Mouse (Mus musculus) liver, embryonic 16.5 days (tissue): ENCODE measurements around the gene Aldh1a2. TPM values are rescaled to one million over a fixed set of nuclear protein-coding genes. Genes with fewer than 3 reads are reported as not detected.

Experiments
- ATAC-seq: fragments of 200-750 bp; cut with Nextera tagmentation; 2 replicates; pipeline ENCODE4 v1.8.0; 2017; ENCODE audit warnings: low read depth, mild to moderate bottlenecking, moderate number of reproducible peaks, moderate library complexity
- H3K27ac ChIP-seq: fragments of 300-500 bp; sonication (generic); 2 replicates; pipeline ENCODE4 v1.5.1; 2014; ENCODE audit warnings: mild to moderate bottlenecking, low read length
- H3K27me3 ChIP-seq: fragments of 300-500 bp; sonication (generic); 2 replicates; pipeline ENCODE4 v1.6.1; 2014; ENCODE audit warnings: low read depth, low read length, mixed read lengths; ENCODE audit not compliant: control insufficient read depth, insufficient read depth
- H3K36me3 ChIP-seq: fragments of 300-500 bp; sonication (generic); 2 replicates; pipeline ENCODE4 v1.6.1; 2014; ENCODE audit warnings: mild to moderate bottlenecking; ENCODE audit not compliant: control insufficient read depth, insufficient read depth
- H3K4me1 ChIP-seq: fragments of 300-500 bp; sonication (generic); 2 replicates; pipeline ENCODE4 v1.6.1; 2014; ENCODE audit warnings: low read depth, low read length, mixed read lengths; ENCODE audit not compliant: control insufficient read depth
- H3K4me2 ChIP-seq: fragments of 300-500 bp; sonication (generic); 2 replicates; pipeline ENCODE4 v1.6.1; 2014; ENCODE audit warnings: low read depth, low read length, mixed read lengths
- H3K4me3 ChIP-seq: fragments of 300-500 bp; sonication (generic); 2 replicates; pipeline ENCODE4 v1.5.1; 2014; ENCODE audit warnings: low read depth, mild to moderate bottlenecking, low read length
- H3K9ac ChIP-seq: fragments of 300-500 bp; sonication (generic); 2 replicates; pipeline ENCODE4 v1.6.1; 2014; ENCODE audit warnings: low read depth, low read length
- H3K9me3 ChIP-seq: fragments of 300-500 bp; sonication (generic); replicated peaks from 2 replicates; pipeline ENCODE4 v1.6.1; 2016; ENCODE audit warnings: low read length; ENCODE audit not compliant: control insufficient read depth
- WGBS: fragments of 180-500 bp; shearing (Covaris S2); extraction: QIAGEN DNeasy Blood & Tissue Kit; methylation state at CpG from one replicate; pipeline ENCODE4 v1.1.7; 2014; ENCODE audit not compliant: insufficient replicate concordance; 5-methylcytosine and 5-hydroxymethylcytosine counted together
- polyA plus RNA-seq: library from polyadenylated mRNA; unstranded; fragments of >200 nt; fragmentation: Nextera tagmentation; extraction: Ambion mirVana; gene quantifications from 2 replicates; pipeline ENCODE4 v1.2.1, GENCODE M21; 2015

The Aldh1a2 gene
- polyA plus RNA-seq, 1 experiment from 2014 or later, result 1.6 TPM

DNA sequence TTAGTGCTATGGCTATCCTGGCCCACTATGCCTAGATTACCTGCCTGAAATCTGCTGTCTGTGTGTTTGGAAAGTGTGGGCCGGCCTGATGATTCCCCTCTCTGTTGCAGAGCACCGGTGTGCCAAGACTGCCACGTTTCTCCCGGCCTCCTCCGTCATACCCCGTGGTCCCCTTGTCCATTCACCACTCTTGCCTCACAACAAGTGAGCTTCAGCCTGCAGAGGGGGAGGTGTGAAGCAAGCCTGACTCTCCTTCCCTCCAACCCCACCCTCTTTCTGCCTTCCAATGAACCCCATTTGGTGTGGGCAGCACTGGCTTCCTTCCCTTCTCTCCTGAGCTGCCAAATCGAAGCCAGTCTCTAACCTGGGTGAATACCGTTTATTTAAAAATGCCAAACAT lies 79.9 kb downstream of the Aldh1a2 start:
- WGBS, result 46% methylated on average over 8 of the region's 8 CpGs
- H3K9me3 ChIP-seq, result no peaks in the 10 kb centered on the region
- H3K4me1 ChIP-seq, result no peaks in the 10 kb centered on the region
- H3K27ac ChIP-seq, result no peak overlapping the region
- H3K27me3 ChIP-seq, result no peaks in the 10 kb centered on the region
- no peak for ATAC-seq
- H3K36me3 ChIP-seq, result no peaks in the 10 kb centered on the region
- H3K4me3 ChIP-seq, result no peak overlapping the region
- no peak overlapping the region for H3K4me2 ChIP-seq
- no peak overlapping the region for H3K9ac ChIP-seq

DNA sequence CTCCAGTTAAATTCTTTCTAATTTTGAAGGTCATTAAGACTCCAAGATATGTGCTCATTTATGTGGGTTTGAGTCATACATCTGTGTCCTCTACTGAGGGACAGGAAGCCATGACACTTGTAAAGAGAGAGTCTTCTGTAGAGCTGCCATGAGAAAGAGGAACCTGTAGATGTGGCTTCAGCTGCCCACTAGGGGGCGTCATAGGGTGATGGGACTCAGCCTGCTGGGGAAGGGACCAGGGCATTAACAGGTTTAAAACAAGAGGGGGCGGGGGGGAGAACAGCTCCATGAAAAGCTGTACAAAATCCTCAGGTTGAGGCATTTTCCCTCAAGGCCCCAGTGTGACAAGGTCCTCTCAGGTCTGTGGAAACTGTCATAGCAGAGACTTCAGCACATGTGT lies 88.0 kb downstream of the Aldh1a2 start:
- ATAC-seq, result no peak
- H3K4me3 ChIP-seq, result no peak overlapping the region
- H3K27ac ChIP-seq, result no peak overlapping the region
- H3K9ac ChIP-seq, result no peak overlapping the region
- no peaks in the 10 kb centered on the region for H3K4me1 ChIP-seq
- H3K27me3 ChIP-seq, result no peaks in the 10 kb centered on the region
- WGBS, result 35% methylated on average over 2 of the region's 2 CpGs
- no peak overlapping the region for H3K4me2 ChIP-seq
- H3K9me3 ChIP-seq, result no peaks in the 10 kb centered on the region
- H3K36me3 ChIP-seq, result no peaks in the 10 kb centered on the region

DNA sequence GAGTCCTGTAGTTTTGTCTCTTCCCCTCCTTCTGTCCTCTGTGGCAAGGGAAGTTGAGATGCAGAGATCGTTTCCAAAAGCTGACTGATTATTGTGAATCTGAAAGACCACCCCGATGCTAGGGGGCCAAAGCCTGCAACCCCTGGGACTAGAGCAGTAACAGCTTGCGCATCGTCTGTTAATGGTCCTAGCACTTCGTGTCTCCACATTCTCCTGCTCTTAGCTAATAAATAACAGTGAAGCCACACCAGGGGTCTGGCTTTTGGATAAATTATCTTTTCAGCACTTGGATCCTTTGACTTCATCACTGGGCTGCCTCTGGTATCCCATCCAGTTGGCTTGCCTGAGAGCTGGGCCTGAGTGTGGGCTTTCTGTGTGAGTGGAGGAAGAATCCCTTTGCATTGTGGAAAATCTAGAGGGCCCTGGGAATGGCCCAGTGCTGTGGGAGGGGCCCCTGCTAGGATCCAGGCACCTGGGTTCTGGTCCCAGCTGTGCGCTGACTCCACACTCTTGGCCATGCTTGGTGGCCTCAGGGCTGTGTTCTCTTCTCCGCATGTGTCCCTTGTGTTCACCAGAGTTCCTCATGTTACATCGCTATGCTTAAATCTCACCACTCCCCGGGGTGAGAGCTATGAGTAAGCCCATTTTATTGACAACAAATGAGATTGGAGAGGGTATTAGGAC lies 91.7 kb downstream of the Aldh1a2 start:
- Histone ChIP-seq H3K9ac (no peak overlapping the region), H3K27ac (no peak overlapping the region), H3K4me1 (no peaks in the 10 kb centered on the region), H3K27me3 (no peaks in the 10 kb centered on the region), H3K9me3 (no peaks in the 10 kb centered on the region), H3K36me3 (no peaks in the 10 kb centered on the region), H3K4me3 (no peak overlapping the region), H3K4me2 (no peak overlapping the region)
- 59% methylated on average over 9 of the region's 9 CpGs for WGBS
- ATAC-seq, result no peak

DNA sequence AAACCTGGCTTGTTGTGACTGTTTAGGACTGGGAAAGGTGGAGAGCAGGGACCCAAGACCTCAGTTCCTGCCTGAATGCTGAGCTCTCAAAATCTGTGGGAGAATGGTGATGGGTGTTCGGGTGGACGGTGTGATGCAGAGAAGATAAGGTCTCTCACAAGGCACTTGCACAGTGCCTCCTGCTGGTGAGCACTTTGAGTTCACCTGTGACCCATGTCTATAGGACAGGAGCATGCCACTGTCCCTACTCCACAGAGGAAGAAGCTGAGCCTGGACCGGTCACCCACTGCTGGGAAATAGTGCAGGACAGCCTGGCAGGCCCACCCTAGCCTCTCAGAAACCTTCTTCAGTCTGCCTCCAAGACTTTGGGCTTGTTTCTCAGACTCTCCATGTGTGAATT lies 100.4 kb downstream of the Aldh1a2 start:
- Histone ChIP-seq H3K4me2 (no peak overlapping the region), H3K4me3 (no peak overlapping the region), H3K9me3 (no peaks in the 10 kb centered on the region), H3K27me3 (no peaks in the 10 kb centered on the region), H3K27ac (no peak overlapping the region), H3K36me3 (no peaks in the 10 kb centered on the region), H3K4me1 (0 out of 2 replicates have a peak, but pooled peaks cover 2% of the 10 kb centered on the region), H3K9ac (no peak overlapping the region)
- ATAC-seq, result no peak
- WGBS, result 58% methylated on average over 3 of the region's 3 CpGs

DNA sequence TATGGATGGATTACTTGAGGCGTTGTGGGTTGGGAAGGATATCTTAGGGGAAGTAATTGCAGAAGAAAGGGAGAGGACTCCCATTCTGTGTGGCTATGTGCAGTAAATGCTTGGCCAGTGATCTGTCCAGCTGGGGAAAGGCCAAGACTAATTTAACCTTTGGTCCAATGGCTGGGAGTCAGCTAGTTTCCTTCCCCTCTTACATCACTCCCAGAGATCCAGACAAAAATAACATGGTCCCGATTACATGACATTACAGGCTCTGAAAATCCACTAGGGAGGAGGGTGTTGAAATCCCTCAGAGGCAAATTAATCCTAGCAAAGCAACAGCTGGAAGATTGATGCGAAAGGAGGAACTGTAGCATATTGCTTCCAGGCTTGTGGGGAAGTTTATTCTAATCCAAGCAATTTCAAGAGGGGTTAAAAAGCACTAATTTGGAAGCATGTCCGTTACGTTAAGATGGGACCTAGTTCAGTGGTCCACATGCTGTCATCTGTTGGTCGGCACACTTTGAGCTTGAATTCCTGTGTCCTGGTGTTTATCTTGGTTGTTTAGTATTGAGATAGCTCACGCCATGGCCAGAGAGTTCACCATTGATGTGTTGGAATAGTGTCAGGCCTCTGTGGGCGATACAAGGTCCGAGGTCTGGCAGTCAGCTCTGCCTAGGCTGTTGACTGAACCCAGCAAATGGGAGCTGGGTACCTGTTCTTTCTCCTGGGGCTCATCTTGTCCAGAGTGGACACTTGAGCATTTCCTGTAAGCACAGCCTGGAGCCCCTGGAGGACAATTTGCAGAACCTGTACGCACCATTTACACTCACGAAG lies 101.7 kb downstream of the Aldh1a2 start:
- 57% methylated on average over 11 of the region's 11 CpGs for WGBS
- Histone ChIP-seq H3K4me1 (0 out of 2 replicates have a peak, but pooled peaks cover 2% of the 10 kb centered on the region), H3K4me2 (no peak overlapping the region), H3K9ac (no peak overlapping the region), H3K36me3 (no peaks in the 10 kb centered on the region), H3K27me3 (no peaks in the 10 kb centered on the region), H3K27ac (no peak overlapping the region), H3K4me3 (no peak overlapping the region), H3K9me3 (no peaks in the 10 kb centered on the region)
- peak; percentile 62 for ATAC-seq

DNA sequence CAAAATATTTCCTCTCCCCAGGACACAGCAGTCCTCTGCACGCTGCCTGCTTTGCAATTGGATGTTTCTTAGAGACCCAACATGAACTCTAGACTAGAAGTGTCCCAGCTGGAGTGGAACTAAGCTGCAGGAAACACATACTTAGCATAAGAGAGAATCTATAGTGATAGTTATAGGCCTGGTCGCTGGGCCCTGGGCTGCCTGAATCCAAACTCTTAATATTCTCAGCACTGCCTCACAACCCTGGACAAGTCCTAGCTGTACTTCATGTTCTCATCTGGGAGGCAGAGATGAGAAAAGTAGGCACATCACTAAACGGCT lies 102.3 kb downstream of the Aldh1a2 start:
- Histone ChIP-seq H3K4me1 (0 out of 2 replicates have a peak, but pooled peaks cover 2% of the 10 kb centered on the region), H3K27me3 (no peaks in the 10 kb centered on the region), H3K4me3 (no peak overlapping the region), H3K9me3 (no peaks in the 10 kb centered on the region), H3K27ac (no peak overlapping the region), H3K36me3 (no peaks in the 10 kb centered on the region), H3K4me2 (no peak overlapping the region), H3K9ac (no peak overlapping the region)
- ATAC-seq, result no peak
- WGBS, result 44% methylated on average over 3 of the region's 3 CpGs

DNA sequence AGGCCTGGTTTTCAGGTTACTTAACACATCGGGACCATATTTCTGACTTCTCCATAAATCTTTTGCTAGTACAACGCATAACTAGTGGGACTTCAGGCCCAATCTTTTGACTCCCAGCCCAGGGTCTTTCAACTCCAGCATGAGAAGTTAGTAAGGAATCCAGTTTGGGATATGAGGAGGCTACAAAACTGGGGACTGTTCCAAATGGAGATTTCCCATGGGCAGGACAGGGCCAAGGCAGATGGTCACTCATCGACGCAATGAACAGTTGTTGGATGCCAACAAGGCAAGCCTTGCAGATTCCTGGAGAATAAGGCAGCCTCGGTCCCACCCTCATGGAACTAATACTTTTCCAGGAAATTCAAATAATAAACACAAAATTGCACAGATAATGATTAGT lies 104.2 kb downstream of the Aldh1a2 start:
- 79% methylated on average over 5 of the region's 5 CpGs for WGBS
- H3K9ac ChIP-seq, result no peak overlapping the region
- no peaks in the 10 kb centered on the region for H3K9me3 ChIP-seq
- H3K4me2 ChIP-seq, result no peak overlapping the region
- no peak overlapping the region for H3K27ac ChIP-seq
- no peaks in the 10 kb centered on the region for H3K36me3 ChIP-seq
- ATAC-seq, result no peak
- H3K27me3 ChIP-seq, result no peaks in the 10 kb centered on the region
- no peak overlapping the region for H3K4me3 ChIP-seq
- 0 out of 2 replicates have a peak, but pooled peaks cover 2% of the 10 kb centered on the region for H3K4me1 ChIP-seq

DNA sequence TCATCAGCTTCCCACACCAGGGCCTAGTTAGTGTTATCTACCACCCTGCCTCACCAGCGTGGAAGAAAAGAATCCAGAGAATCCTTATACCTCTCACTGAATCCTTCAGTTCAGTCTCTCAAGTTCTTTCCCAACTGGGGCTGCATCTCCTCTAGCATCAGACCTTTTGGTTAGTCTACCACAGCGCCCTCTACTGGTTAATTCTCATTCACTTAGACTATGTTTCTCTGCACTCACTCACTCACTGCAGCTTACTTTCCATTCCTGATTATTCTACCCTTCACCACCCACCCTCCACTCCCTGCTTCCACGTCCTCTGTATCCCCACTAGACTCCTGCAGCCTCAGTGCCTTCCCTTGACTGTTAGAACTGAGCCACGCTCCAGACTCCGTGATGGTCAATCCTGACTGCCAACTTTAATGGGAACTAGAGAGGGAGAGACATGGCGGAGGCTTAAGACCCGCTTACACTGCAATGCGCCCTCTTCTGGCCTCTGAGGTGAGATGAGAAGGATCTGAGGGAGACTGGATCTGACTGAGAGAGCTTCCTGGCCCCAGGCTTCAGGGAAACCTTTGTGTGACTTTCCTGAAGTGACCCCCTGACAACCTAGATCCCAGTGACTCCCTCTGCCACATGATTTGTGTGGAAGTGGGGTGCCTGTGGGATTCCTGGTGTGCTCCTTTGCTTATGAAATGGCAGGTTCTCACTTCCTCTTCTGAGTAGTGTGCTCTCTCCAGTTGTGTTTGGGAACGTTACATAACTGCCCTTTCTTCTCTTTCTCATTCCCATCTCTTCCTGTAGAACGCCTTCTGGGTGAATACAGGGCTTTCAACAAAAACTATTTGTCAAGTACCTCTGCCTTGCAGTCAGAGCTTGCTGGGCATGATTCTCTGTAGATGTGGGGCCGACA lies 104.9 kb downstream of the Aldh1a2 start:
- Histone ChIP-seq H3K36me3 (no peaks in the 10 kb centered on the region), H3K9ac (no peak overlapping the region), H3K4me2 (no peak overlapping the region), H3K27me3 (no peaks in the 10 kb centered on the region), H3K27ac (no peak overlapping the region), H3K4me3 (no peak overlapping the region), H3K9me3 (no peaks in the 10 kb centered on the region), H3K4me1 (0 out of 2 replicates have a peak, but pooled peaks cover 2% of the 10 kb centered on the region)
- no peak for ATAC-seq
- 50% methylated on average over 11 of the region's 11 CpGs for WGBS
